Mouse (Mus musculus): ENCODE measurements around the gene Esrrg. TPM values are rescaled to one million over a fixed set of nuclear protein-coding genes. Genes with fewer than 3 reads are reported as not detected.
A peak's percentile ranks its signal among the peaks of the same experiment; 100 is the strongest.

Gene Esrrg
- total and polyA plus RNA-seq, 3 experiments, result 14.0 to 48.5 (median 45.2) TPM

DNA sequence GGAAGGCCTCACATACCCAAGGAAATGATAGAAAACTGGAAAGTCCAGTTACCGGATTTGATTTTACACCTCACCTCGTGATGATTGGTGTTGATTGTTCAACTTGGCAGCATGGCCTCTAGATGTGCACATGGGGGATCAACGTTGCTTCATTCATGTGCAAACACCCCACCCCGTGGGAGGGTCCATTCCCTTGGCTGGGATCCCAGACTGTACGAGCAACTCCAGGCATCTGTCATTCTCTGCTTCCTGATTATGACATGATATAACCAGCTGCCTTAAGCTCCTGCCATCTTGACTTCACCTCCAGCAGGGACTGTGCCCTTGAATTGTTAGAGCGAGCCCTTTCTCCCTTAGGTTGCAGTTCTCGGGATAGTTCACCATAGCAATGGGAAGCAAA is 190.7 kb downstream of the Esrrg start:
- 40% methylated on average over 7 of the region's 7 CpGs for WGBS
- H3K9ac ChIP-seq (ENCODE audit: low read depth, low read length), result no peak overlapping the region
- H3K4me1 ChIP-seq (ENCODE audit: control insufficient read depth, insufficient read depth, low read length), result peaks cover 1% of the 10 kb centered on the region; the same call in 1 of the 2 replicates

DNA sequence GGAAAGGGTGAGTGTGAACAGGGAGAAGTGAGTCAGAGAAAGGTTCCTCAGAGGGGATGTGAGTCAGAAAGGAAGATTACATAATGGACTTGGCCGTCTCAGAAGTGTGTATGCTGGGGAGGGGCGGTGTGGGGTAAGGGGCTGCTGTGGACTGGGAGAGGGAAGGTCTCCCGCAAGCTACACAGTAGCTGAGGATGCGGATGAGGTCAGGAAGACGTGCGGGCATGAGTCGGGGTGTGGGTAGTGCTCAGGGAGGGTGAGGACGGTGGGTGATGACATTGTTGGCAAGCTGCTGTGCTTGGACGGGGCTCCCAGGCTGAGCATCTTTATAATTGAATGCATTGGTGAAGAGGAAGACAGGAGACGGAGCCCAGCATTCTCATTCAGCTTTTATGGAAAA is 192.2 kb downstream of the Esrrg start:
- no peak overlapping the region for H3K27ac ChIP-seq
- WGBS, result 33% methylated on average over 10 of the region's 10 CpGs
- H3K79me2 ChIP-seq (replicated peaks; ENCODE audit: control insufficient read depth, insufficient read depth, low read length), result no peaks in the 10 kb centered on the region
- TF ChIP-seq CTCF (IDR thresholded peaks at IDR 0.05), result no peak
- no peak for TF ChIP-seq POLR2A (IDR thresholded peaks at IDR 0.05; ENCODE audit: insufficient read depth, low read depth, low read length)
- no peak for TF ChIP-seq EP300 (IDR thresholded peaks at IDR 0.05; ENCODE audit: insufficient read depth, low read depth, low read length)
- peaks cover 2% of the 10 kb centered on the region; the same call in 1 of the 2 replicates for H3K36me3 ChIP-seq (ENCODE audit: control insufficient read depth, insufficient read depth, low read length)
- intact Hi-C loops (cut with DNase I), result no loop called here
- peaks cover 1% of the 10 kb centered on the region; the same call in 1 of the 2 replicates for H3K4me1 ChIP-seq (ENCODE audit: control insufficient read depth, insufficient read depth, low read length)
- peak in 1 of 2 experiments; percentile 21 for DNase-seq
- no peaks in the 10 kb centered on the region for H3K27me3 ChIP-seq (ENCODE audit: control insufficient read depth, insufficient read depth, low read length)
- H3K9ac ChIP-seq (ENCODE audit: low read depth, low read length), result no peak overlapping the region
- no peak overlapping the region for H3K4me3 ChIP-seq

More for the DNA sequence above, 190.7 kb downstream of the Esrrg start:
- no peak for DNase-seq
- H3K79me2 ChIP-seq (replicated peaks; ENCODE audit: control insufficient read depth, insufficient read depth, low read length), result no peaks in the 10 kb centered on the region
- no peaks in the 10 kb centered on the region for H3K27me3 ChIP-seq (ENCODE audit: control insufficient read depth, insufficient read depth, low read length)
- peaks cover 3% of the 10 kb centered on the region for H3K36me3 ChIP-seq (ENCODE audit: control insufficient read depth, insufficient read depth, low read length)
- no peak overlapping the region for H3K27ac ChIP-seq
- intact Hi-C loops (cut with DNase I), result no loop called here
- H3K4me3 ChIP-seq, result no peak overlapping the region
- TF ChIP-seq POLR2A (IDR thresholded peaks at IDR 0.05; ENCODE audit: insufficient read depth, low read depth, low read length), result no peak
- no peak for TF ChIP-seq EP300 (IDR thresholded peaks at IDR 0.05; ENCODE audit: insufficient read depth, low read depth, low read length)
- no peak for TF ChIP-seq CTCF (IDR thresholded peaks at IDR 0.05)

DNA sequence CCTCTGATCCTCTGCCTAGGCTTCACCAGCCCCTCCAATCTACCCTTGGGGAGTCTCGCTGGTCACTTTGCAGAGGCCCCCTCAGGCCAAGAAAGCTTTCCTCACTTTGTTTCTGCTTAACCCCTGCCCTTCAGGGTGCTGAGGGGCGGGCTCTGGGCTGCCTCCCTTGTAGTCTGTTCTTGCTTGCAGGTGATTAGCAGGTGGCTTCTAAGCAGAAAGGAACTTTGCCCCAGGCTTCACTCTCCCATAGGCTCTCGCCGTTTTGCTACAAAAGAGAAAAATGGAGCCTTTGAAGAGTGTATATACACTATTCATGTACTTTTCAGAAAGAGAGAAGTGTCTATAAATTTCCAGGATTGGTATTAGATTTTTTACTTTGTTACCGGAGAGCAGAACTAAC is 195.0 kb downstream of the Esrrg start:
- Histone ChIP-seq H3K27me3 (ENCODE audit: control insufficient read depth, insufficient read depth, low read length) (no peaks in the 10 kb centered on the region), H3K79me2 (replicated peaks; ENCODE audit: control insufficient read depth, insufficient read depth, low read length) (no peaks in the 10 kb centered on the region), H3K36me3 (ENCODE audit: control insufficient read depth, insufficient read depth, low read length) (no peaks in the 10 kb centered on the region), H3K4me3 (no peak overlapping the region), H3K9ac (ENCODE audit: low read depth, low read length) (no peak overlapping the region), H3K27ac (no peak overlapping the region), H3K4me1 (ENCODE audit: control insufficient read depth, insufficient read depth, low read length) (no peaks in the 10 kb centered on the region)
- TF ChIP-seq EP300 (IDR thresholded peaks at IDR 0.05; ENCODE audit: insufficient read depth, low read depth, low read length) (no peak), CTCF (IDR thresholded peaks at IDR 0.05) (no peak), POLR2A (IDR thresholded peaks at IDR 0.05; ENCODE audit: insufficient read depth, low read depth, low read length) (no peak)
- 84% methylated on average over 5 of the region's 5 CpGs for WGBS
- intact Hi-C loops (cut with DNase I), result no loop called here
- no peak for DNase-seq

DNA sequence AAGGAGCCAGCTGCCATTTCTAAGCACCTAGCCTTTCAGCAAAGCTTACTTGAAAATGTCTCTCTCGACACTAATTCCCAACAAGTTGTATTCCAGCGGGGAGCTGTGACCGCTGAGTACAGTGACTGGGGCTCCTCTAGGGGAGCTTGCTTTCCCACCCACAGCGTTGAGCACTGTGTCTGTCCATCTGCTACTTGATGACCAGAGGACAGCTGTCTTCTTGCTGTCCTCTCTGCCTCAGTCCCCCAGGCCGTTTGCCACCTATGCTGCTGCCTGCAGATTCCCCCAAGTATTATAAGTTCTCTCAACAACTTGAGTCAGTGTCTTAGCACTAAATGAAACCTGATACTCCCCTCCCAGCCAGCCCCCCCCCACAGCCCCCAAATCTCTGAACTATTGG is 195.4 kb downstream of the Esrrg start:
- H3K79me2 ChIP-seq (replicated peaks; ENCODE audit: control insufficient read depth, insufficient read depth, low read length), result no peaks in the 10 kb centered on the region
- H3K36me3 ChIP-seq (ENCODE audit: control insufficient read depth, insufficient read depth, low read length), result no peaks in the 10 kb centered on the region
- no peaks in the 10 kb centered on the region for H3K27me3 ChIP-seq (ENCODE audit: control insufficient read depth, insufficient read depth, low read length)
- WGBS, result 45% methylated on average over 5 of the region's 5 CpGs
- no peak overlapping the region for H3K4me3 ChIP-seq
- TF ChIP-seq POLR2A (IDR thresholded peaks at IDR 0.05; ENCODE audit: insufficient read depth, low read depth, low read length), result no peak
- no peak for TF ChIP-seq EP300 (IDR thresholded peaks at IDR 0.05; ENCODE audit: insufficient read depth, low read depth, low read length)
- TF ChIP-seq CTCF (IDR thresholded peaks at IDR 0.05), result no peak
- DNase-seq, result no peak
- intact Hi-C loops (cut with DNase I), result no loop called here
- no peak overlapping the region for H3K9ac ChIP-seq (ENCODE audit: low read depth, low read length)
- H3K4me1 ChIP-seq (ENCODE audit: control insufficient read depth, insufficient read depth, low read length), result no peaks in the 10 kb centered on the region
- no peak overlapping the region for H3K27ac ChIP-seq

DNA sequence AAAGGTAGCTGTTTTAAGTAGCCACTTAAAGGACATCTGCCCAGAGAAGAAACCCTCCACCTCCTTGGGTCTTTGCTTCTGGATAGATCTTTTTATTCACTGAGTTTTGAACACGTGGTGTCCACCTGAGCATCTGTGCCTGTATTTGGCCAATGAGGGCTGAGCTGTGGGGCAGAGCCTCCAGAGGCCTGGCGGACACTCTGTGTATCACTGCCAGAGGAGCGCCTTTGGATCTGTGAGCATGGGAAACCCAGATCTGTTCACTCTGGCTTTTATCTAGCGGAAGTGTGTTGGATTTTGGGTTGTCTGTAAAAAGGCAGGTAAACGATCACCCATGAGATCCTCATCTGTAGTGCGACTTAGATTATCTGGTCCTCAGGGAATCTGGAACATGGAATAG is 196.4 kb downstream of the Esrrg start:
- H3K4me1 ChIP-seq (ENCODE audit: control insufficient read depth, insufficient read depth, low read length), result no peaks in the 10 kb centered on the region
- H3K27ac ChIP-seq, result no peak overlapping the region
- WGBS, result 83% methylated on average over 6 of the region's 6 CpGs
- H3K4me3 ChIP-seq, result no peak overlapping the region
- no peak for DNase-seq
- H3K9ac ChIP-seq (ENCODE audit: low read depth, low read length), result no peak overlapping the region
- TF ChIP-seq CTCF (IDR thresholded peaks at IDR 0.05) (no peak), EP300 (IDR thresholded peaks at IDR 0.05; ENCODE audit: insufficient read depth, low read depth, low read length) (no peak), POLR2A (IDR thresholded peaks at IDR 0.05; ENCODE audit: insufficient read depth, low read depth, low read length) (no peak)
- no peaks in the 10 kb centered on the region for H3K27me3 ChIP-seq (ENCODE audit: control insufficient read depth, insufficient read depth, low read length)
- no peaks in the 10 kb centered on the region for H3K79me2 ChIP-seq (replicated peaks; ENCODE audit: control insufficient read depth, insufficient read depth, low read length)
- no peaks in the 10 kb centered on the region for H3K36me3 ChIP-seq (ENCODE audit: control insufficient read depth, insufficient read depth, low read length)
- intact Hi-C loops (cut with DNase I), result no loop called here

DNA sequence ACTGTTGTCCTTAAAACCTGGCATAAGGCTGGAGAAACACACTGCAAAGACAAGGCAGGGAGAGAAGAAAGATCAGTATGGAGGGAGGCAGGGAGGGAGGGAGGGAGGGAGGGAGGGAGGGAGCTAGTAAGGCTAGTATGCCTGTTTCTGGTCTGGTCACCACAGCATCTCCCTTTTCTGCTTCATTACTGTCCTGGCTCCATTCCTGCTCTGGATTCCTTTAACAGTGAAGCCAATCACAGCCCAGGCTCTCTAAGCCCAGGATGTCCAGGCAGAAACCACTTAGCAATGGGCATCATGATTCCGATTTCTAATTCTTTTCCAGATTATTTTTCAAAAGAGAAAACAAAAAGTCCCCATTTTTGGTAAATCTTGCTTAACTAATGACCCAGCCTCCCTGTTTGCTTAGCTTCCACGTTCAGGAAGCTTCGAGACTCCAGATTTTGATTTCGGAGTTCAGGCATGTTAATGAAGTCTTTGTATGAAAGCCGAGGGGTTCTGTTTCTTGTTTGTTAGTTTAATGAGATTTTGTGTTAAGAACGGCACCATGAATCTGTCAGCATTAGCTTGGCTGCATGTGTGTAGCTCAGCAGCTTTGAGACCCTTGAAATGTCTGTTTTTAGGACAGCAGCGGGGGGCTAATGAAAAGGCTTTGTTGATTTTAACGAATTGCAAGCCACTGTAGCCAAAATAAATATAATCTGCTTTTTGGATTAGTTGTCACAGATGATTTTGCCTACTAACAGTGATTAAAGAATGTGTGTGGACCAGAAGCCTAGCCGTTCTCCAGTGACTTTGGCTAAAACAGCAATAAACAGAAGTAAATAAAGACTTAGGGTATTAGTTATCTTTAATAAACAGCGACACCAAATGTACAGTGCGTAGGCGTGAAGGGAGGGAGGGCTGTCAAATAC is 199.1 kb downstream of the Esrrg start:
- intact Hi-C loops (cut with DNase I), result no loop called here
- Histone ChIP-seq H3K27me3 (ENCODE audit: control insufficient read depth, insufficient read depth, low read length) (no peaks in the 10 kb centered on the region), H3K4me1 (ENCODE audit: control insufficient read depth, insufficient read depth, low read length) (no peaks in the 10 kb centered on the region), H3K27ac (no peak overlapping the region), H3K36me3 (ENCODE audit: control insufficient read depth, insufficient read depth, low read length) (no peaks in the 10 kb centered on the region), H3K79me2 (replicated peaks; ENCODE audit: control insufficient read depth, insufficient read depth, low read length) (no peaks in the 10 kb centered on the region), H3K9ac (ENCODE audit: low read depth, low read length) (no peak overlapping the region), H3K4me3 (no peak overlapping the region)
- no peak for DNase-seq
- WGBS, result 68% methylated on average over 12 of the region's 12 CpGs
- no peak for TF ChIP-seq EP300 (IDR thresholded peaks at IDR 0.05; ENCODE audit: insufficient read depth, low read depth, low read length)
- no peak for TF ChIP-seq POLR2A (IDR thresholded peaks at IDR 0.05; ENCODE audit: insufficient read depth, low read depth, low read length)
- TF ChIP-seq CTCF (IDR thresholded peaks at IDR 0.05), result no peak
